Comparison of ENCODE assay signal across 31 mouse cellular contexts in the genomic region with DNA sequence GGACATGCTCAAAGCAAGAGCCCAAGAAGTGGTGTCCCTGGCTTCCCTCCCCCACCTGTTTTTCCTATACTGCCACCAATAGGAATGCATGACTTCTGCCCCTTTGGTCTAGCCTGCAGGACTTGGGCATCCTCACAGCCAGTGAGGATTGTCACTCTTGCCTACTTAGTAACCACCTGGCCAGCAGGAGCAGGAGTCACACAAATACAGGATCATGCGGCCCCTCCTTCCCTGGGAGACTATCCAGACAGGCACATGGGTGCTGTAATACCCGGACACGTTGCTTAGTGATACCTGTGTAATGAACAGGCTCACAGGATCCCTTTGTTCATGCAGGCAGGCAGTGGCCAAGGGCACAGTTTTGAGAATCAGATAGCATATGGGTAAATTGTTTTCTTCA. TPM values are rescaled to one million over a fixed set of nuclear protein-coding genes. Genes with fewer than 3 reads are reported as not detected.
DNase-seq lines count a peak whose midpoint lies in the region; ATAC-seq lines count a peak whose summit lies in the region.
"Had no signal": no experiment of that assay in that cellular context is flagged by ENCODE, and none has a peak within 500 bp of the region (broad histone marks: within the 10 kb centered on the region; RNA-seq: fewer than 3 reads in every experiment).

No protein-coding gene starts in this region.

- no peaks in the 10 kb centered on the region for H3K27me3 ChIP-seq in megakaryocyte, embryonic 14.5 days (replicated peaks)
- H3K27me3 ChIP-seq: CH12.LX; embryonic facial prominence, embryonic 13.5 days; forebrain, embryonic 12.5 days; forebrain, embryonic 15.5 days; hindbrain, embryonic 13.5 days; intestine, embryonic 15.5 days; Patski had no signal

- no peak for ATAC-seq in megakaryocyte, adult 5-6 weeks (ENCODE audit: poor library complexity, severe bottlenecking)
- ATAC-seq: forebrain, embryonic 15.5 days; hindbrain, embryonic 16.5 days; intestine, embryonic 15.5 days; Patski had no signal

- 93% methylated on average over 3 of the region's 3 CpGs for WGBS in macrophage (ENCODE audit: missing documents)

- intact Hi-C loops in heart, postnatal 25 days (cut with DNase I): no loop called here

- peak overlapping the region; percentile 7 for H3K4me3 ChIP-seq in megakaryocyte, embryonic 14.5 days (replicated peaks)
- no peak overlapping the region for H3K4me3 ChIP-seq in macrophage (ENCODE audit: inconsistent target)
- H3K4me3 ChIP-seq: embryonic facial prominence, embryonic 10.5 days; embryonic facial prominence, embryonic 13.5 days; erythroblast, embryonic 14.5 days; forebrain, embryonic 12.5 days; forebrain, embryonic 15.5 days; heart, embryonic 10.5 days; heart, embryonic 13.5 days; hindbrain, embryonic 10.5 days; hindbrain, embryonic 13.5 days; intestine, embryonic 15.5 days had no signal

- peaks cover 98% of the 10 kb centered on the region for H3K36me3 ChIP-seq in megakaryocyte, embryonic 14.5 days (replicated peaks; ENCODE audit: low read length)
- H3K36me3 ChIP-seq in macrophage (ENCODE audit: inconsistent target): peaks cover 49% of the 10 kb centered on the region
- H3K36me3 ChIP-seq: embryonic facial prominence, embryonic 10.5 days; forebrain, embryonic 12.5 days; forebrain, embryonic 15.5 days; G1E; heart, embryonic 10.5 days; heart, embryonic 13.5 days; hindbrain, embryonic 10.5 days; hindbrain, embryonic 13.5 days; intestine, embryonic 15.5 days had no signal

- peaks cover 100% of the 10 kb centered on the region for H3K4me1 ChIP-seq in megakaryocyte, embryonic 14.5 days
- H3K4me1 ChIP-seq: forebrain, embryonic 12.5 days; forebrain, embryonic 15.5 days; hindbrain, embryonic 10.5 days; hindbrain, embryonic 13.5 days had no signal

- peaks cover 100% of the 10 kb centered on the region for H3K79me2 ChIP-seq in macrophage (ENCODE audit: inconsistent target)

- peak; percentile 95 for DNase-seq in heart, adult 11 months
- no peak for DNase-seq in heart, postnatal 25 days (ENCODE audit: low spot score)
- DNase-seq in left cerebral cortex, adult 9 months (ENCODE audit: low spot score in 2 of 2): no peak
- DNase-seq: adrenal gland, postnatal 10 days; adrenal gland, postnatal 36 days; B cell, adult 2 months; cerebellum, adult 11 months; cerebellum, adult 2 months; cerebellum, adult 9-11 months; cerebellum, postnatal 25 days; embryo, embryonic 11 days; gastrocnemius, postnatal 14 days; heart, adult 18-20 months; heart, postnatal 14 days had no signal

- H3K9me3 ChIP-seq in megakaryocyte, embryonic 14.5 days: no peaks in the 10 kb centered on the region
- H3K9me3 ChIP-seq: embryonic facial prominence, embryonic 10.5 days; embryonic facial prominence, embryonic 13.5 days; forebrain, embryonic 12.5 days; forebrain, embryonic 15.5 days; G1E; heart, embryonic 10.5 days; heart, embryonic 13.5 days; hindbrain, embryonic 10.5 days; hindbrain, embryonic 13.5 days; intestine, embryonic 15.5 days had no signal

- H3K27ac ChIP-seq in macrophage: peak overlapping the region; percentile 98; the same call in 1 of the 2 replicates
- H3K27ac ChIP-seq: embryonic facial prominence, embryonic 10.5 days; embryonic facial prominence, embryonic 13.5 days; forebrain, embryonic 12.5 days; forebrain, embryonic 15.5 days; heart, embryonic 10.5 days; heart, embryonic 13.5 days; hindbrain, embryonic 10.5 days; hindbrain, embryonic 13.5 days; intestine, embryonic 15.5 days had no signal

RNA-seq across cellular contexts. Expression of gene Dhrs3, which starts 17.7 kb away (rescaled TPM):
- total RNA-seq in heart, postnatal 25 days (2021): 100 to 1,000 TPM; 112 to 126 TPM
- 44.7 and 211 TPM in 2 replicates for polyA plus RNA-seq in megakaryocyte, embryonic 14.5 days (2012; ENCODE audit: insufficient read depth, low replicate concordance)
- 49.7 and 49.8 TPM in 2 replicates for total RNA-seq in megakaryocyte, adult 5-6 weeks (2015)
- 60.0 and 61.4 TPM in 2 replicates for total RNA-seq in megakaryocyte, adult 5-6 weeks (2017)
- 100 to 1,000 TPM in 24 of 26 experiments, 10 to 100 TPM in 2; 86.8 to 665 (median 236) TPM for total RNA-seq in macrophage (2018; cell fraction: chromatin; rRNA removed)
- 1,000 to 10,000 TPM in 6 of 26 experiments, 100 to 1,000 TPM in 20; 397 to 1,306 (median 691) TPM for total RNA-seq in macrophage (2018; cell fraction: cytosol; rRNA removed)
- 1,000 to 10,000 TPM in 3 of 26 experiments, 100 to 1,000 TPM in 23; 221 to 1,223 (median 655) TPM for total RNA-seq in macrophage (2018; cell fraction: nucleus; rRNA removed)
- polyA plus RNA-seq in macrophage (2018): 386 to 676 TPM (median 674 TPM) in 3 replicates
